Mouse (Mus musculus): ENCODE results near the gene Mtnr1a. TPM values are rescaled to one million over a fixed set of nuclear protein-coding genes. Genes with fewer than 3 reads are reported as not detected.

Mtnr1a gene
- total RNA-seq, 4 experiments from 2014 or later = not detected

DNA sequence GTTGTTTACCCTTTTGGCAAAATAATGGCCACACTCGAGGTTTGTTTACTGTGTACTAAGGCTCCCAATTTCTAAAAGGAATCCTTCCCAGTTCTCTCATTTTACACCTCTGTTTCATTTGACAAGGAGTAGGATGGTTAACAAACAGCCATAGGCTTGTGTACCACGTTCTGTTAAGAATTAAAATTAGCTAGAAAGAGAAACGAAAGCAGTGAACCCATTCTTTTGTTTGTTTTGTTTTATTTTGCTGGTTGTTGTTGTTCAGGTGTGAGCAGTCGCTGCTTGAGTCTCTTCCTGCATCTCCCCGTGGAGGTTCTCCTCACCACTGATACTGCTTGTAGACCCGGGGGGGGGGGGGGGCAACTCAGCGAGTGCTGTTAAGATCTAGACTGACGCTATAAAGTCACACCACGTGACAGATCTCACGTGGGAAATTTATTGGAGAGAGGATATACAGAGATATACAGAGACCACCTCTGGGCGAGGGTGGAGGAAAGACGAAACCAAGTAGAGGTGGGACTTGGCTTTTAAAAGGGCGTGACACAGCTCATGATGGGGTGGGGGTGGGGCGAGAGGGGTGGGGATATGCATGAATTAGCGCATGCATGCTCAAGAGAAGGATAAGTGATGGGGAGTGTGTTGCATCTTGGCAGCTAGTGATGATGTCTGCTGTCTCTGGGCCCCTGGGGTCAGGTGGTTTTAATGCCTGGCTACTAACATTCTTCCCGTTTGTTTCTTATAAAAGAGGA lies 41.3 kb downstream of the Mtnr1a start:
- DNase-seq = no peak

DNA sequence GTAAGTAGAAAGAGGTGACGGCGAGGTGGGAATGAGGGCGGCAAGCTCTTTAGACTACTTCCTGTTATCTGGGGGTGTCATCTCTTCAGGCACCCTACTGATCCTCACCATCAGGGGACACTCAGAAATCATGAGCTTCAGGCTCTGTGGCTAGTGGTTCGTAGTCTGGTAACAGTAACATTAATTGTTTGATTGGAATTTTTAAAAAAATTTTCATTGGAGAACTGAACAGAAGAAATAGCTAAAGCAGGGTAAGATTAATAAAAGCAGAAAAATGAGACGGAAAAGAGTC lies 41.8 kb downstream of the Mtnr1a start:
- DNase-seq = no peak

DNA sequence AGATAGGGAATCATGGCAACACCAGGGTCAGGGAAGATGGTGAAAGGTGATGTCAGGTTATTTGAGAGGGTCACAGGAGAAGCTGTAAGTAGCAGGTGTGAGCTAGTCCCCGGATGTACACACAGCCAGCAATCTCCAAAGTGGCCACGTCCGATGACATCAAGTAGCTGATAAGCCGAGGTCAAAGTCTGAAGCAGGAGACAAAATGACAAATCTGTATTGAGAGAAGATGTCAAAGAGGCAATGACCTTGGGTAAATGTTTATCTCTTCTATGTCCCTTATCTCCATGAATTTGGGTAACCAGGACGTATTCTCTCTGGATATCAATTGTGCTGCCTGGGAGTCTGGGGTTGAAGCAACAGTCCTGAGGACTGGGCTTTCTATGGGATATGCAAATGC lies 42.9 kb downstream of the Mtnr1a start:
- DNase-seq = no peak

DNA sequence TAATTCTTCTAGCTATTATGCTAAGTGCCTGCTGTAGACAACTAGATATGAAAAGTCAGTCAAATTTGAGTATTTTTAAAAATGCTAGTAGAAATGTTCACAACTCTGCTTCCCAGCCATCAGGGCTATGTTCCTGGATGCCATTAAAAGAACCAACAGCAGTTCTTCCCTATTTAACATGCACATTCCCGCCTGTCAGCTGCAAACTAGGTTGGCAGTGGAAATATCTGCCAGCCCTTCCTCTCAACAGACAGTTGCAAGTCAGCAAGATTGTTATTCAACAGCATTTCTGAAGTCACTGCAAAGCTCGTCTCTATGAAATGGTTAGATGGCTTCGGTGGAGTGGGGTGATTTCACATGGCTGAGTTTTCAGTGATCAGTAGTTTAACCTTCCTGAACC lies 48.7 kb downstream of the Mtnr1a start:
- no peak for DNase-seq

DNA sequence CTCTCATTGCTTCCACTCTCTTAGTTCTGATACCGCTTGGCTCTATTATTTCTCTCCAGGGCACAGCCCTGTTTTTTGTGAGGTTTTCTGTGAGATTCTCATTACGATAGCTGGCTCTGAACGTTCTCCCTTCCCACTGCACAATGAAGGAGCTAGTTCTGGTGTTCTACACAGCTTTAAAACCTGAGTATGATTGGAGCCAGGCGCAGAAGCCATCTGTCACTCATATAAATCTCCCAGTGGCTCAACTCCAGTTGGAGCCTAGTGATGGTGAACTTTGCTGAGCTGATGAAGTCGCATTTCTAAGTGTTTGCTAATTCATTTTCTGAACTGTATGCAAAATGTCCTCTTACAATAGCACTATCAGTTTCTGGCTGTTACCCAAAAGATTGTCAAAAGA lies 56.7 kb downstream of the Mtnr1a start:
- no peak for DNase-seq

Other genes with a start within 250 kb of the Mtnr1a start
- gene Fat1, start 133.7 kb upstream of the Mtnr1a start, total RNA-seq (2022) = 10 to 100 TPM; 49.0 to 69.7 (median 55.0) TPM
- gene F11, start 192.9 kb downstream of the Mtnr1a start, total RNA-seq (2022) = under 1 TPM in 1 of 4 experiments, not detected in 3; 0.12 TPM
- under 1 TPM in 3 of 4 experiments, not detected in 1; 0.06 to 0.16 (median 0.07) TPM for gene Klkb1, start 225.7 kb downstream of the Mtnr1a start, total RNA-seq (2022)
- gene Gm45753, start 239.3 kb downstream of the Mtnr1a start, total RNA-seq (2022) = under 1 TPM in 1 of 4 experiments, not detected in 3; 0.10 TPM